Mouse (Mus musculus) MEL (cell line): ENCODE data around the gene Ltbp2.

ENCODE experiments used
- BHLHE40 ChIP-seq: IDR thresholded peaks from 2 replicates; pipeline ENCODE4 v1.6.1; 2012; ENCODE audit warnings: low read depth, mild to moderate bottlenecking, inconsistent platforms, low read length, improper control_type of control experiment, borderline replicate concordance
- CHD2 ChIP-seq: IDR thresholded peaks from 2 replicates; pipeline ENCODE4 v1.6.1; 2011; ENCODE audit warnings: low read length, improper control_type of control experiment
- CTCF ChIP-seq, 3 experiments: IDR thresholded peaks in 2 of 3; conservative IDR thresholded peaks in 1 of 3; 2 replicates each; pipeline ENCODE4 v1.5.1; 2011 to 2012; ENCODE audit warnings: low read length in 3 of 3, low read depth in 2 of 3, mild to moderate bottlenecking in 2 of 3, improper control_type of control experiment in 1 of 3, inconsistent platforms in 1 of 3, mixed read lengths in 1 of 3, moderate library complexity in 1 of 3; ENCODE audit not compliant: control insufficient read depth in 1 of 3, insufficient read depth in 1 of 3, poor library complexity in 1 of 3, severe bottlenecking in 1 of 3
- MEF2A ChIP-seq: IDR thresholded peaks from 2 replicates; pipeline ENCODE4 v1.6.1; 2014; ENCODE audit warnings: low read depth, mild to moderate bottlenecking, inconsistent platforms, low read length, improper control_type of control experiment; ENCODE audit not compliant: poor library complexity, insufficient replicate concordance, severe bottlenecking; ENCODE audit errors: extremely low read depth
- NRF1 ChIP-seq: IDR thresholded peaks from 2 replicates; pipeline ENCODE4 v1.6.1; 2014; ENCODE audit warnings: low read depth, mild to moderate bottlenecking, inconsistent platforms, low read length, improper control_type of control experiment, moderate library complexity; ENCODE audit not compliant: poor library complexity, insufficient read depth, severe bottlenecking
- POLR2A ChIP-seq, 2 experiments: IDR thresholded peaks; 2 replicates each; pipeline ENCODE4 v1.6.1; 2011 to 2012; ENCODE audit warnings: low read length in 2 of 2, mild to moderate bottlenecking in 2 of 2, control low read depth in 1 of 2, improper control_type of control experiment in 1 of 2, low read depth in 1 of 2, moderate library complexity in 1 of 2; ENCODE audit not compliant: control insufficient read depth in 1 of 2, insufficient read depth in 1 of 2, poor library complexity in 1 of 2

DNA sequence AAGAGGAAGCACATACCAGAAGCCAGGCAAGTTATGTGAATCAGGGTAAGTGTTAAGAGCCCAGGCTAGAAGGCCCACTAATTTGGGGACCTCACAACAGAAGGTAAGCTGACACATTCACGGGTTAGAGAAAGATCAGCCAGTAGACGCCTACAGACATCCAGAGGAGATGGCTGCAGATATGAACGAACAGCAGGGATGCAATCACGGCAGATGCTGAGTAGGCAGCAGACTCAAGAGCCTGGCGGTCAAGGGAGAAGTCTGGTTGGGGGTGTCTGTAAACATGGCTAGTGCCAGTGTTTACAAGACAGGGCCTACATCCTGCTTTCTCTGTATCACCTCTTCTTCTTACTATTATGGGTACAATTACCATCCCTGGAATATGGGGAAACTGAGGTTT is 13.1 kb downstream of the Ltbp2 start:
- no peak for TF ChIP-seq CHD2
- no peak for TF ChIP-seq CTCF (IDR thresholded peaks at IDR 0.05 in 2 of 3, conservative IDR thresholded peaks at IDR 0.05 in 1 of 3; ENCODE audit: control insufficient read depth in 1 of 3, insufficient read depth in 1 of 3, low read depth in 2 of 3, low read length in 3 of 3, poor library complexity in 1 of 3, severe bottlenecking in 1 of 3)
- TF ChIP-seq BHLHE40, result no peak
- TF ChIP-seq POLR2A (IDR thresholded peaks at IDR 0.05; ENCODE audit: control insufficient read depth in 1 of 2, insufficient read depth in 1 of 2, low read depth in 1 of 2, low read length in 2 of 2, poor library complexity in 1 of 2), result no peak
- no peak for TF ChIP-seq NRF1
- no peak for TF ChIP-seq MEF2A
